Mouse (Mus musculus): ENCODE measurements around the gene Rilpl1. TPM values are rescaled to one million over a fixed set of nuclear protein-coding genes. Genes with fewer than 3 reads are reported as not detected.
"Not testable (repeated sequence)": the region's sequence is repeated elsewhere in the genome, so short reads cannot be mapped to it uniquely, and the experiment has no call there.

Rilpl1 gene
- 9.1 and 10.3 TPM in 2 replicates for polyA plus RNA-seq (2015; fragmentation: Nextera tagmentation; extraction: Ambion mirVana)

- H3K4me2 ChIP-seq (replicated peaks): peak within 1 kb of the TSS; percentile 73
- H3K4me1 ChIP-seq (replicated peaks): peaks cover 40% of the 10 kb centered on the region
- peak; percentile 94 for ATAC-seq
- no peaks in the 10 kb centered on the region for H3K36me3 ChIP-seq
- WGBS: under 1% methylated on average over 88 of the region's 96 CpGs
- no peaks in the 10 kb centered on the region for H3K9me3 ChIP-seq
- peak within 1 kb of the TSS; percentile 60 for H3K4me3 ChIP-seq (replicated peaks)
- 0 out of 2 replicates have a peak, but pooled peaks cover 5% of the 10 kb centered on the region for H3K27me3 ChIP-seq
- H3K9ac ChIP-seq (replicated peaks): peak within 1 kb of the TSS; percentile 77
- peak within 1 kb of the TSS; percentile 77 for H3K27ac ChIP-seq
These were observed at the start of gene Rilpl1 for GRCm38 (mm10) chr5:124530655-124531582. Gene Rilpl1 (minus strand): TSS chr5:124531391.

GRCm38 (mm10) chr5:124578633-124579317, 47.6 kb upstream of the Rilpl1 start, which contains the start of the genes Eif2b1 and Gtf2h3:
Gene Eif2b1 (minus strand): TSS chr5:124579131.
Gene Gtf2h3 (plus strand): TSS chr5:124579140.
- peak within 1 kb of the TSS; percentile 37; the same call in 1 of the 2 replicates for H3K27ac ChIP-seq
- no peaks in the 10 kb centered on the region for H3K9me3 ChIP-seq
- peak within 1 kb of the TSS; percentile 86 for H3K9ac ChIP-seq (replicated peaks)
- H3K4me2 ChIP-seq (replicated peaks): peak within 1 kb of the TSS; percentile 97
- peaks cover 29% of the 10 kb centered on the region for H3K4me1 ChIP-seq (replicated peaks)
- WGBS: under 1% methylated on average over 51 of the region's 51 CpGs
- peak within 1 kb of the TSS; percentile 91 for H3K4me3 ChIP-seq (replicated peaks)
- H3K27me3 ChIP-seq: no peaks in the 10 kb centered on the region
- peak; percentile 93 for ATAC-seq
- H3K36me3 ChIP-seq: peaks cover 54% of the 10 kb centered on the region

DNA sequence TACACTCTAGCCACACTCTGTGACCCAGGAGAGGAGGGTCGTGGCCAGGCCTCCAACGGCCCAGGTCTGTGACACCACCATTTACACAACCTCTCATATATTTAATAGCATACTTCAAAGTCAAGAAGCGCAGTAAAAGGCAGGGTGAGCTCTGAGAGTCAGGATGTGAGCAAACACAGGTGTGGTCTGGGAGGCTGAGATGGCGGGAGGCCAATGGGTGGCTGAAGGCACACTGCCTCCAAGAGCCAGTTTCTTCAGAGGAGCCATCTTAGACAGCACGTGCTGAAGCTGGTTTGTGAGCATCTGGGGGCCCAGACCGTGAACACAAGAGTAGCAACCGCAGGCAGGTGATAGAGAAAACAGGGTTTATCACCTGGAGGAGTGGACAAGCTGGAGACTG, 44.3 kb upstream of the Rilpl1 start:
- peaks cover 22% of the 10 kb centered on the region for H3K4me1 ChIP-seq (replicated peaks)
- 97% methylated on average over 7 of the region's 7 CpGs for whole genome bisulfite sequencing
- H3K9me3 ChIP-seq: no peaks in the 10 kb centered on the region
- H3K36me3 ChIP-seq: peaks cover 71% of the 10 kb centered on the region
- ATAC-seq: no peak
- H3K4me2 ChIP-seq (replicated peaks): no peak overlapping the region
- no peak overlapping the region for H3K9ac ChIP-seq (replicated peaks)
- no peak overlapping the region for H3K27ac ChIP-seq
- H3K27me3 ChIP-seq: no peaks in the 10 kb centered on the region
- no peak overlapping the region for H3K4me3 ChIP-seq (replicated peaks)

DNA sequence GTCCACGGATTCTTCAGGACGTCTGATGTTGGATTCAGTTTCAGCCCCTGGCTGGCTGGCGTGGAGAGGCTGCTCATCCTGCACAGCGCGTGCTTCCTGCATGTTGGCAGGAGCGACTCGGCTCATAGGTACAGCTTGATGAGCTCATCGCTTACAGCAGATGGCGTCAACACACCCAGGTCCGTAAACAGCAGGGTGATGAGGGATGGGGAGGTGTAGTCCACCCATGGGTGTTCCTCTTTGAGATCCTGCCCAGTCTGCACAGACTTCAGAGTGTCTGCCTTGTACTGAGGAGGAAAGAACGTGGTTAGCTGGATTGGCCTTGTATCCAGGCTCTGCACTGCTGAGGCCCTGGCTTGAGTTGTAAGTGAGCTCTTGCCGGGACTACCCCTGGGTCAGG, 39.9 kb upstream of the Rilpl1 start:
- 91% methylated on average over 12 of the region's 12 CpGs for WGBS
- Histone ChIP-seq H3K9me3 (no peaks in the 10 kb centered on the region), H3K4me2 (replicated peaks) (no peak overlapping the region), H3K9ac (replicated peaks) (no peak overlapping the region), H3K27ac (no peak overlapping the region), H3K4me3 (replicated peaks) (no peak overlapping the region), H3K27me3 (no peaks in the 10 kb centered on the region), H3K4me1 (replicated peaks) (no peaks in the 10 kb centered on the region), H3K36me3 (peaks cover 99% of the 10 kb centered on the region)
- no peak for ATAC-seq

GRCm38 (mm10) chr5:124555145-124555544, 24.0 kb upstream of the Rilpl1 start:
- Histone ChIP-seq H3K4me1 (replicated peaks) (peaks cover 17% of the 10 kb centered on the region), H3K4me2 (replicated peaks) (no peak overlapping the region), H3K36me3 (peaks cover 56% of the 10 kb centered on the region), H3K4me3 (replicated peaks) (no peak overlapping the region), H3K27ac (no peak overlapping the region), H3K9me3 (no peaks in the 10 kb centered on the region), H3K9ac (replicated peaks) (no peak overlapping the region), H3K27me3 (no peaks in the 10 kb centered on the region)
- 86% methylated on average over 1 of the region's 1 CpGs for WGBS
- ATAC-seq: no peak

- no peaks in the 10 kb centered on the region for H3K27me3 ChIP-seq
- peak overlapping the region; percentile 77 for H3K4me2 ChIP-seq (replicated peaks)
- no peak for ATAC-seq
- peak overlapping the region; percentile 82; the same call in 1 of the 2 replicates for H3K9ac ChIP-seq (replicated peaks)
- H3K4me3 ChIP-seq (replicated peaks): peak overlapping the region; percentile 88
- no peaks in the 10 kb centered on the region for H3K9me3 ChIP-seq
- peaks cover 43% of the 10 kb centered on the region for H3K36me3 ChIP-seq
- WGBS: 70% methylated on average over 6 of the region's 6 CpGs
- H3K4me1 ChIP-seq (replicated peaks): peaks cover 17% of the 10 kb centered on the region
- H3K27ac ChIP-seq: no peak overlapping the region
These were observed 22.4 kb upstream of the Rilpl1 start for GRCm38 (mm10) chr5:124553607-124554006.

DNA sequence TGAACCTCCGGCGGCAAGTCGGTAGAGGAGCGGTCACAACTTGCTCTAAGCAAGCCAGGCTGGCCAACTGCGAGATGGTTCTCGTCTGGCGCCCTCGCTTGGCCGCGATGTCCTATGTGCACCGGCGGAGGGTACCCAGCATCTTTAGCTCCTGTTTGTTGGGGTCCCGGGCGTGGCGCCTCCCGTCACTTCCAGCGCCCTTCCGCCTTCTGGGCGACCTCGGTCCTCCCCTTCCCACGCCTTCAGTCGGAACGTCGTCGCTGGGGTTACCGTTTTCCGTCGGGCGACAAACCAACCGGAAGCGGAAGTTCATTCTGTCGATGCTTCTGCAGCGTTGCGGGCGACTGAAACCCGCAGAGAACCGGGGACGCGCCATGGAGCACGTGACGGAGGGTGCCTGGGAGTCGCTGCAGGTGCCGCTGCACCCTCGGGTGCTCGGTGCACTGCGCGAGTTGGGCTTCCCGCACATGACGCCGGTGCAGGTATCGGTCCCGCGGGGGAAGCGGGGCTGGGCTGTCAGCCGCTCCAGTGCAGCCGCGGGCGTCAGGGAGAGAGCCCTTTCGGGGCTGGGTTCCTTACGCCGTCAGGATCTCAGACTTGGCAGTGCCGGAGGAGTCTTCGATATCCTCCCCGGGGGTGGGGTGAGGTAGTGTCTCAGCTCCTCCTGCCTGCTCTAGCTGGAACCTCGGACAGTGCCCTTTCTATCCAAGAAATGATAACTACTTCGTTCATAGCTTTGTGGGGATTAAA, 21.5 kb upstream of the Rilpl1 start, which contains the start of gene Ddx55:
TSS of gene Ddx55 (plus strand) at position 307 of the 750 bp plus-strand sequence.
- H3K36me3 ChIP-seq: peaks cover 45% of the 10 kb centered on the region
- no peaks in the 10 kb centered on the region for H3K9me3 ChIP-seq
- peak within 1 kb of the TSS; percentile 83 for H3K27ac ChIP-seq
- ATAC-seq: peak; percentile 95
- under 1% methylated on average over 66 of the region's 66 CpGs for WGBS
- H3K4me2 ChIP-seq (replicated peaks): peak within 1 kb of the TSS; percentile 77
- H3K4me3 ChIP-seq (replicated peaks): peak within 1 kb of the TSS; percentile 88
- H3K4me1 ChIP-seq (replicated peaks): peaks cover 17% of the 10 kb centered on the region
- H3K27me3 ChIP-seq: no peaks in the 10 kb centered on the region
- peak within 1 kb of the TSS; percentile 82 for H3K9ac ChIP-seq (replicated peaks)

GRCm38 (mm10) chr5:124552094-124552472, 20.9 kb upstream of the Rilpl1 start:
- peak overlapping the region; percentile 88 for H3K4me3 ChIP-seq (replicated peaks)
- peaks cover 46% of the 10 kb centered on the region for H3K36me3 ChIP-seq
- WGBS: 13% methylated on average over 9 of the region's 9 CpGs

DNA sequence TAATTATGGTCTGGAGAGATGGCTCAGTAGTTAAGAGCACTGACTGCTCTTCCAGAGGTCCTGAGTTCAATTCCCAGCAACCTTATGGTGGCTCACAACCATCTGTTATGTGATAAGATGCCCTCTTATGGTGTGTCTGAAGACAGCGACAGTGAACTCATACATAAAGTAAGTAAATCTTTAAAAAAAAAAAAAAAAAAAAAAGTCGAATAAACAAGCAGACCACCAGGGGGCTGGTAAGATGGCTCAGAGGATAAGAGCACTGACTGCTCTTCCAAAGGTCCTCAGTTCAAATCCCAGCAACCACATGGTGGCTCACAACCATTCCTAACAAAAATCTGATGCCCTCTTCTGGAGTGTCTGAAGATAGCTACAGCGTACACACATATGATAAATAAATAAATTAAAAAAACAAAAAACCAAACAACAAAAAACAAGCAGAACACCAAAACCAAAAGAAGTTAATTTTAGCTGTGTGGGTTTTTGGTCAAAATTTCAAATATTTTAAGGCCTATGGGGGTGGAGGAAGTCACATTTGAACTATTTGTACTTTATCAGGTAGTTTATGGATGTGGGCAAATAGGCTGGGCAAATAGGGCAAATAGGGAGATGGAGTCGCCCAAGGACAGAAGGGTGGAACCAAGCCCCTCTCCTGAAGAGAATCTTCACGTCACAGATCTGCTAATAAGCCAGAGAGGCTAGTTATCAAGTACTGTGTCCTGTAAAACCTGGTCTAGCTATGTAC, 20.3 kb upstream of the Rilpl1 start:
- ATAC-seq, H3K27me3 ChIP-seq, H3K27ac ChIP-seq, H3K9me3 ChIP-seq: not testable (repeated sequence)
- peak overlapping the region; percentile 88 for H3K4me3 ChIP-seq (replicated peaks)
- peaks cover 46% of the 10 kb centered on the region for H3K36me3 ChIP-seq
- H3K9ac ChIP-seq (replicated peaks): peak overlapping the region; percentile 82; the same call in 1 of the 2 replicates
- H3K4me1 ChIP-seq (replicated peaks): peaks cover 17% of the 10 kb centered on the region
- WGBS: 36% methylated on average over 5 of the region's 5 CpGs
- H3K4me2 ChIP-seq (replicated peaks): peak overlapping the region; percentile 77

More at GRCm38 (mm10) chr5:124552094-124552472, 20.9 kb upstream of the Rilpl1 start:
- Histone ChIP-seq H3K27ac (peak overlapping the region; percentile 83), H3K9me3 (no peaks in the 10 kb centered on the region), H3K27me3 (no peaks in the 10 kb centered on the region), H3K4me1 (replicated peaks) (peaks cover 17% of the 10 kb centered on the region), H3K4me2 (replicated peaks) (peak overlapping the region; percentile 77), H3K9ac (replicated peaks) (peak overlapping the region; percentile 82)
- ATAC-seq: peak; percentile 32; the same call in 1 of the 2 replicates

- WGBS: 93% methylated on average over 3 of the region's 4 CpGs
- not testable (repeated sequence) for H3K27me3 ChIP-seq
These were observed 19.5 kb upstream of the Rilpl1 start for GRCm38 (mm10) chr5:124550737-124551136.

GRCm38 (mm10) chr5:124541602-124541973, 10.4 kb upstream of the Rilpl1 start:
- peak overlapping the region; percentile 80; the same call in 1 of the 2 replicates for H3K27ac ChIP-seq
- peak overlapping the region; percentile 87 for H3K9ac ChIP-seq (replicated peaks)
- 15% methylated on average over 8 of the region's 8 CpGs for WGBS
- peaks cover 20% of the 10 kb centered on the region for H3K4me1 ChIP-seq (replicated peaks)
- H3K4me2 ChIP-seq (replicated peaks): peak overlapping the region; percentile 84
- 0 out of 2 replicates have a peak, but pooled peaks cover 3% of the 10 kb centered on the region for H3K27me3 ChIP-seq
- peak overlapping the region; percentile 96 for H3K4me3 ChIP-seq (replicated peaks)
- H3K36me3 ChIP-seq: peaks cover 32% of the 10 kb centered on the region
- no peak for ATAC-seq
- H3K9me3 ChIP-seq: no peaks in the 10 kb centered on the region

More at GRCm38 (mm10) chr5:124550737-124551136, 19.5 kb upstream of the Rilpl1 start:
- H3K27ac ChIP-seq; H3K4me2 ChIP-seq (replicated peaks); H3K9me3 ChIP-seq; ATAC-seq; H3K4me3 ChIP-seq (replicated peaks); H3K9ac ChIP-seq (replicated peaks): not testable (repeated sequence)
- peaks cover 17% of the 10 kb centered on the region for H3K4me1 ChIP-seq (replicated peaks)
- peaks cover 46% of the 10 kb centered on the region for H3K36me3 ChIP-seq
